Mouse (Mus musculus): Measurements from ENCODE around the gene Ttc41. TPM values are rescaled to one million over a fixed set of nuclear protein-coding genes. Genes with fewer than 3 reads are reported as not detected.
"Not testable (repeated sequence)": the region's sequence is repeated elsewhere in the genome, so short reads cannot be mapped to it uniquely, and the experiment has no call there.

The Ttc41 gene
- 2.7 and 2.9 TPM in 2 replicates for polyA plus RNA-seq (2012; rRNA removed)

DNA sequence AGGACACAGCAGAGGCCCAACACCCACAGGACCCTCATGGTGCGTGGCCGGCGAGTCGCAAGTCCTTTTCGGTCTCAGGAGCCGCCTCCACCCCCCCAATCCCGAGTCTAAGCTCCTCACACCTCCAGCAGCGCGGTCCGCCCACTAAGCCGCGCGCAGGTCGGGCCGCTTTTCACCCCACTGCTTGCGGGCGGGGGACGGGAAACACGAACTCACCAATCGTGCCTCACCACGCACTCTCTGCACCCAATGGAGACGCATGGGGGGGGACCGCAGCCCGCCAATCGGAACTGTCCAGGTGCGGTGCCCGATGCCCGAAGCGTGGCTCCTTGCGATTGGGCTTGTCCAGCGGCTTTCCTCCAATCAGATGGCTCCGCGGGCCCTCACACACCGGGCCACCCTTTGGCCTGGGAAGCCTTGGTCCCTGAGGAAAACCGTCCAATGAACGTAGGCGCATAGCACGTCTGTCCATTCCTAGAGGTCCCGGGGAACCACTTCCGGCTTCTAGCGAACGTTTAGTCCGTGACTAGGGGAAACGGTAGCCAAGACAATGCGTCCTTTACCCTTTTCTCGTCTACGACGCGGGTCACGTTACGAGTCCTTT lies at the start of gene Ttc41, which contains the start of gene Hsp90b1:
Ttc41 (plus strand) TSS at position 494 of the 604 bp plus-strand sequence.
Hsp90b1 (minus strand) TSS at position 192 of the 604 bp plus-strand sequence.
- WGBS: under 1% methylated on average over 51 of the region's 51 CpGs
- H3K4me3 ChIP-seq (replicated peaks; ENCODE audit: insufficient read depth, low read depth, low read length): peak within 1 kb of the TSS; percentile 89
- H3K4me1 ChIP-seq (ENCODE audit: control insufficient read depth, insufficient read depth, low read length): peaks cover 6% of the 10 kb centered on the region; the same call in 1 of the 2 replicates
- peak within 1 kb of the TSS; percentile 84 for H3K27ac ChIP-seq (ENCODE audit: insufficient read depth, low read length)
- peak; percentile 99 to 100 for DNase-seq
- no peaks in the 10 kb centered on the region for H3K27me3 ChIP-seq (ENCODE audit: control insufficient read depth, insufficient read depth, low read length)
- TF ChIP-seq CTCF (IDR thresholded peaks at IDR 0.05; ENCODE audit: borderline replicate concordance, insufficient read depth, low read depth, low read length) (no peak), POLR2A (IDR thresholded peaks at IDR 0.05; ENCODE audit: borderline replicate concordance, insufficient read depth, low read length) (peak; percentile 93)

DNA sequence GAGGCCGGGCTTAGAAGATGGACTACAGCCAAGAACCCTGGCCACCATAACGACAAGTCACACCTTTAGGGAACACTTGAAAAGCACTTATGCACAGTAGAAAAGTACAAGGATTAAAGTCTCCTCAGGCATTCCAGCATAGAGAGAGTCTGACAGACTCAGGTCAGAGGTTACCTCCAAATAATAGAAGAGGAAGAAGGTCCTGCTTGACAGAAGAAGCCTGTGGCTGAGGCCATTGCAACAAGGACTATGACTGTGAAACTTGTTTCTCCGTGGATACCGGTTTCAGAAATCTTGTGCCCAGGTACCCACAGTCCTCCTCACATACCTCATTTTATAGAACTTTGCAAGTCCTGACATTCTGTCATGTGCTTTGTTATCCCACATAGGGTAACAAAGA lies 35.1 kb upstream of the Ttc41 start:
- not testable (repeated sequence) for H3K4me3 ChIP-seq (replicated peaks; ENCODE audit: insufficient read depth, low read depth, low read length); DNase-seq; H3K27me3 ChIP-seq (ENCODE audit: control insufficient read depth, insufficient read depth, low read length); H3K4me1 ChIP-seq (ENCODE audit: control insufficient read depth, insufficient read depth, low read length); H3K27ac ChIP-seq (ENCODE audit: insufficient read depth, low read length)
- 71% methylated on average over 4 of the region's 4 CpGs for WGBS

DNA sequence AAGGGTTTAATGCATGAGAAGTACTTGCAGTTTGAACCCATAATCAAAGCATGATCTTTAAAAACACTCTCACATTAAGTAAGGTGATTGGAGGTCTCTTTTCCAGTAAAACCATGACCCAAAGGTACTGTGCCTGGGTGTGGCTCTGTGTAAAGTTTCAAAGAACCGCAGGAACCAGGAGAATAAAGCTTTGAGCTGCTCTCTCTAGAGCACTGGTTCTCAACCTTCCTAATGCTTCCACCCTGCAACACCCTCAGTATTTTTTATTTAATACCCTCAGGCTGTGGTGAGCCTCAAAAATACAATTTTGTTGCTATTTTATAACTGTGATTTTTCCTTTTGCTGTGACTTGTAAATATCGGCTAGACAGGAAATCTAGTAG lies 20.8 kb upstream of the Ttc41 start:
- WGBS: 34% methylated on average over 2 of the region's 2 CpGs
- not testable (repeated sequence) for H3K27me3 ChIP-seq (ENCODE audit: control insufficient read depth, insufficient read depth, low read length); DNase-seq; H3K4me1 ChIP-seq (ENCODE audit: control insufficient read depth, insufficient read depth, low read length); H3K27ac ChIP-seq (ENCODE audit: insufficient read depth, low read length)
- peak overlapping the region; percentile 28 for H3K4me3 ChIP-seq (replicated peaks; ENCODE audit: insufficient read depth, low read depth, low read length)

DNA sequence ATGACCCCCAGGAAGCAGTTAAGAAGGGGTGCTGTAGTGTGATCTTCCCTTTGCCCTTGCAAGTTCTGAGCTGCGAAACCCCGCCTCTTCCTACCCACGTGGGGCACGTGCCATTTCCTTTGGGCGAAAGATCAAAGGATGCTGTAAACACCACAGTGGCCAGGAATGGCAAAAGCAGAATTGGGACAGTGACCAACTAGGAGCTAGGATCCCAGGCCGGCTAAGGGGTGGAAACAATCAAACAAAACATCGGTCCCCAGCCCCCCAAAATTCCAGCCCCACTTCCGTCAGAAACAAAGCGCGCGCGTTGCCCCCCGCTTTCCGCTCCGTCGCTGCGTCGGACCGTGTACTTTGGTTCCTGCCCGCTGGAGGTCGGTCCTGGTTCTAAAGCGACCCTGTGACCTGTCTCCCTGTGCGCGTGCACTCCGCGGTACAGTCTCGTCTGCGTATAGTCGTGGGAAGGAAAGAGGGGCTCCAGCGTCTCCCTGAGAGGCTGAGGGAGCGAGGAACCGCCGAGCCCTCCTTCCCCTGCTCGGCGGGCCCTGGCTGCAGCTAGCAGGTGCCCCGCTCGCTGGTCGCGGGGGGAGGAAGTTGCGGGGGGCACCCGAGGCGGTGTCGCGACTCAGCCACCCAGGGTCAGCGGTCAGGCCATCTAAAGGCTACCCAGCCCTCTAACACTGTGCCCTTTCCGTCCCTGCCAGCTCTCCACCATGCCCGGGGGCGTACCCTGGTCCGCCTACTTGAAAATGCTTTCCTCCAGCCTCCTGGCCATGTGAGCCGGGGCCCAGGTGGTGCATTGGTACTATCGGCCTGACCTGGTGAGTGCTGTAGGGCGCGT lies 20.2 kb upstream of the Ttc41 start:
- H3K27ac ChIP-seq (ENCODE audit: insufficient read depth, low read length): peak overlapping the region; percentile 99
- WGBS: under 1% methylated on average over 53 of the region's 53 CpGs
- peak; percentile 86 to 89 for DNase-seq
- not testable (repeated sequence) for H3K27me3 ChIP-seq (ENCODE audit: control insufficient read depth, insufficient read depth, low read length); H3K4me1 ChIP-seq (ENCODE audit: control insufficient read depth, insufficient read depth, low read length)
- peak; percentile 34; the same call in 1 of the 2 replicates for TF ChIP-seq POLR2A (IDR thresholded peaks at IDR 0.05; ENCODE audit: borderline replicate concordance, insufficient read depth, low read length)
- peak overlapping the region; percentile 97 for H3K4me3 ChIP-seq (replicated peaks; ENCODE audit: insufficient read depth, low read depth, low read length)

DNA sequence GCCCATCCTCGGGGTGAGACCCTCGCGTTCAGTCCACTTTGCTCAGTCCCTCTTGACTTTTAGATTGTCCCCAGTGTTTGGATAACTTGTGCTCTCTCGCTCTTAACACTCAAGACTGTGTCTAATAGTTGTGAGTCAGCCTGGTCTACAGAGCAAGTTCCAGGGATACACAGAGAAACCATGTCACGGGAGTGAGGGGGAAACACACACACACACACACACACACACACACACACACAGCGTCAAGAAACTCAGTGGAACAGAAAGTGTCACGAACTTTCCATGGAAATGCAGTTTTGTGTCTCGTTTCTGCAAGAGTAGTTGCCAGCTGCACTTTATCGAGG lies 19.6 kb upstream of the Ttc41 start:
- not testable (repeated sequence) for DNase-seq

DNA sequence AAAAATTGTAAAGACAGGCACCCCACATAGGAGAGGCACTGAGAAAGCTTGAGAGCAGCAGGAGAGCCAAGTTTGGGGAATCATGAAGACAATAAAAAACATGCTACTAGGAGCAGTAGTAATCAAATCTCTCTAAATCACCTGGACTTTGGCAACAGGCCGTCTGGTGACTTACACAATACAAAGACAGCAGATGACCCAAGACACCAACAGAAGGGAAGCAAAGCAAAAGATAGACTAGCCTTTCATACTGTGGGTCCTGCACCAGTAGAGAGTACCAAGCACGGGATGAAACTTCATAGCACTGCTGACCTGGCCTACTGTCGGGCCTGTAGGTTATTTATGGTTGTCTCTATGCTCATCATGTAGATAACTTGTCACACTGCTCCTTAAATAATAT lies 5.4 kb upstream of the Ttc41 start:
- no peak for DNase-seq
- WGBS: 66% methylated on average over 3 of the region's 3 CpGs
- TF ChIP-seq CTCF (IDR thresholded peaks at IDR 0.05; ENCODE audit: borderline replicate concordance, insufficient read depth, low read depth, low read length) (no peak), POLR2A (IDR thresholded peaks at IDR 0.05; ENCODE audit: borderline replicate concordance, insufficient read depth, low read length) (no peak)
- Histone ChIP-seq H3K4me3 (replicated peaks; ENCODE audit: insufficient read depth, low read depth, low read length) (no peak overlapping the region), H3K4me1 (ENCODE audit: control insufficient read depth, insufficient read depth, low read length) (peaks cover 11% of the 10 kb centered on the region; the same call in 1 of the 2 replicates), H3K27me3 (ENCODE audit: control insufficient read depth, insufficient read depth, low read length) (no peaks in the 10 kb centered on the region), H3K27ac (ENCODE audit: insufficient read depth, low read length) (no peak overlapping the region)

More for the DNA sequence above, 19.6 kb upstream of the Ttc41 start:
- H3K27ac ChIP-seq (ENCODE audit: insufficient read depth, low read length); H3K27me3 ChIP-seq (ENCODE audit: control insufficient read depth, insufficient read depth, low read length); H3K4me1 ChIP-seq (ENCODE audit: control insufficient read depth, insufficient read depth, low read length): not testable (repeated sequence)
- peak overlapping the region; percentile 63 for H3K4me3 ChIP-seq (replicated peaks; ENCODE audit: insufficient read depth, low read depth, low read length)
- 15% methylated on average over 9 of the region's 9 CpGs for WGBS

DNA sequence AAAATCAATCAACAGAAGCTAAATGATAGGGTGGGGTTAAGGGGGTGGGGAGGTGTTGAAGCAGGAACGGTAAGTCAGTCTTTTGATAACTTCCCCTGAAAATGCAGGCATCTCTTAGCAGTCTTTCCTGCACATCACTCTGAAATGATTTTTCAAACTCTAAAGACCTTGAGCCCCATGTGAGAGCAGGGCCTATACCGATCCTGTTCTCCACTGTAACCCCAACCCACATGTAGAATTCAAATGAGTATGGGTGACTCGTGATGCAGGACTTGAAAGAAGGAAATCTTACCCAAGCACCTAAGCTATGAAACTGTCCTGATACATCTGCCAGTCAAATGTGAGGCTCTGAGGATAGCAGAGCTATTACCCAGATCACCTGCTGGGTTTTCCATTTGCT lies 4.6 kb upstream of the Ttc41 start:
- TF ChIP-seq POLR2A (IDR thresholded peaks at IDR 0.05; ENCODE audit: borderline replicate concordance, insufficient read depth, low read length) (no peak), CTCF (IDR thresholded peaks at IDR 0.05; ENCODE audit: borderline replicate concordance, insufficient read depth, low read depth, low read length) (no peak)
- 60% methylated on average over 3 of the region's 3 CpGs for WGBS
- no peak overlapping the region for H3K4me3 ChIP-seq (replicated peaks; ENCODE audit: insufficient read depth, low read depth, low read length)
- peaks cover 11% of the 10 kb centered on the region; the same call in 1 of the 2 replicates for H3K4me1 ChIP-seq (ENCODE audit: control insufficient read depth, insufficient read depth, low read length)
- no peak for DNase-seq
- no peak overlapping the region for H3K27ac ChIP-seq (ENCODE audit: insufficient read depth, low read length)
- no peaks in the 10 kb centered on the region for H3K27me3 ChIP-seq (ENCODE audit: control insufficient read depth, insufficient read depth, low read length)

DNA sequence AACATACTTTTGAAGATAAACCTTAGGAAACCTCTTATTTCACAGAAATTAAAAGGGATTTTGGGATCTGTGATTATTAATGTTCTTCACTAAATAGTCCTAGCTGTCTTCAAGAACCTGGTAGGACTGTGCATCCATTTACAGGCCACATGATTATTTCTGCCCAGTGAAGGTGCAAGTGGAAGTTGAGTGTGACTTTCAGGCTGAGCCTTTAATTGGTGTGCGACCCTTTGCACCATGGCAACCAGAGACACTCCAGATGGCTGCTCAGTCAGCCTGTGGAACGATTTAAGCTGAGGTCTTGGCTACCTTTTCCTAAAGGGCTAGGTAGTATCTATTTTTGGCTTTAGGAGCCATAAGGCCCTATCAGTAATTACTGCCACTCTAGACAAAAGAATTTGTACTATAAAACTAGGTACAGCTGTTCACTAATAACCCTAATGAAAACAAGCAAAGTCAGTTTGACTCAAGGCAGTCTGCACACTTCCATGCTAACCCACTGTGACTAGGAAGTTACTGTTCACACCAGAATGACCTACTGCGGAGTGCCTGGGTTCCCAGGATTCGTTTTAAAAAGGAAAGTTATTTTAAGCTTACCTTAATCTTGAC lies 3.2 kb upstream of the Ttc41 start:
- DNase-seq: peak in 1 of 2 experiments; percentile 41
- 7% methylated on average over 4 of the region's 4 CpGs for WGBS
- no peak overlapping the region for H3K27ac ChIP-seq (ENCODE audit: insufficient read depth, low read length)
- no peaks in the 10 kb centered on the region for H3K27me3 ChIP-seq (ENCODE audit: control insufficient read depth, insufficient read depth, low read length)
- TF ChIP-seq POLR2A (IDR thresholded peaks at IDR 0.05; ENCODE audit: borderline replicate concordance, insufficient read depth, low read length) (no peak), CTCF (IDR thresholded peaks at IDR 0.05; ENCODE audit: borderline replicate concordance, insufficient read depth, low read depth, low read length) (no peak)
- no peak overlapping the region for H3K4me3 ChIP-seq (replicated peaks; ENCODE audit: insufficient read depth, low read depth, low read length)
- peaks cover 11% of the 10 kb centered on the region; the same call in 1 of the 2 replicates for H3K4me1 ChIP-seq (ENCODE audit: control insufficient read depth, insufficient read depth, low read length)

Data from cerebellum, adult 2 months (tissue).